Mouse (Mus musculus) C2C12 (cell line): ENCODE data around the gene Lax1. TPM values are rescaled to one million over a fixed set of nuclear protein-coding genes. Genes with fewer than 3 reads are reported as not detected.
"Not testable (repeated sequence)": the region's sequence is repeated elsewhere in the genome, so short reads cannot be mapped to it uniquely, and the experiment has no call there.

Source experiments
- H3K27me3 ChIP-seq: one replicate; pipeline ENCODE4 v1.6.1; 2011; ENCODE audit not compliant: control insufficient read depth, insufficient read depth, insufficient read length
- H3K36me3 ChIP-seq: one replicate; pipeline ENCODE4 v1.6.1; 2011; ENCODE audit not compliant: control insufficient read depth, insufficient read depth
- H3K4me3 ChIP-seq: one replicate; pipeline ENCODE4 v1.5.1; 2011; ENCODE audit warnings: mild to moderate bottlenecking, control low read depth; ENCODE audit not compliant: poor library complexity, insufficient read depth, severe bottlenecking
- H3K79me2 ChIP-seq: one replicate; pipeline ENCODE4 v1.6.1; 2011; ENCODE audit not compliant: control insufficient read depth, insufficient read depth
- H3K79me3 ChIP-seq: one replicate; pipeline ENCODE4 v1.6.1; 2011; ENCODE audit warnings: low read depth, control low read depth
- H3ac ChIP-seq: one replicate; pipeline ENCODE3; 2011; ENCODE audit warnings: low read depth; ENCODE audit not compliant: control insufficient read depth, insufficient read length
- CEBPB ChIP-seq: IDR thresholded peaks from one replicate; pipeline ENCODE4 v1.6.1; 2011; ENCODE audit warnings: low read depth, mild to moderate bottlenecking, control low read depth, moderate library complexity
- CTCF ChIP-seq: IDR thresholded peaks from one replicate; pipeline ENCODE4 v1.5.1; 2011; ENCODE audit not compliant: control insufficient read depth, insufficient read depth, insufficient read length
- FOSL1 ChIP-seq: IDR thresholded peaks from one replicate; pipeline ENCODE4 v1.8.0; 2011; ENCODE audit warnings: mild to moderate bottlenecking, low read length; ENCODE audit not compliant: poor library complexity, insufficient read depth, severe bottlenecking
- MAX ChIP-seq: IDR thresholded peaks from one replicate; pipeline ENCODE4 v1.6.1; 2011; ENCODE audit warnings: mild to moderate bottlenecking, control low read depth
- MYOD1 ChIP-seq: IDR thresholded peaks from one replicate; pipeline ENCODE4 v1.6.1; 2011; ENCODE audit warnings: low read depth; ENCODE audit not compliant: control insufficient read depth, insufficient read length
- MYOG ChIP-seq: IDR thresholded peaks from one replicate; pipeline ENCODE4 v1.6.1; 2011; ENCODE audit not compliant: control insufficient read depth, insufficient read length; ENCODE audit errors: extremely low read depth
- USF1 ChIP-seq: IDR thresholded peaks from one replicate; pipeline ENCODE4 v1.6.1; 2011; ENCODE audit warnings: low read depth, mild to moderate bottlenecking, control low read depth, moderate library complexity
- polyA plus RNA-seq: library from polyadenylated mRNA; unstranded; fragments of >200 nt; fragmentation: generic; extraction: Trizol; gene quantifications from one replicate; pipeline ENCODE4 v1.2.1, GENCODE M21; 2012; ENCODE audit warnings: missing spikeins

Gene Lax1
- polyA plus RNA-seq, 1 experiment, result not detected

DNA sequence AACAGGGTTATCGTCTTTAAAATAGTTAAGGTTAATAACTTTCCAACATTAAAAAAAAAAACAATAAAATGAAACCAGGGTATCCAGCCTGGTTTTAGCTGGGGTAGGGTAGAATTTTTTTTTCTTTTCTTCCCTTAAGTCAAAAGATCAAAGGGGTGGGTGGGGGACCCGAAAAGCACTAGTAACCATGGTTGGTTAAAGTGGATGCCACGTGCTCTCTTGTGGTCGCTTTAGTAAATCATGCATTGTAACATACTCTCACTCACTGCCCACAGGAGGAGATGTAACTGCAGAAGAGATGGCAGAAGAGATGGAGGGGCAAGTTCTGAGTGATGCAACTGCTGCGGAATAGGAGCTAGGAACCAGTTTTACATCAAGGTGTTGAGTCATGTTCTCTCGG is 21.5 kb upstream of the Lax1 start:
- TF ChIP-seq MYOG (no peak), CTCF (no peak), MYOD1 (no peak), MAX (no peak), CEBPB (no peak)
- Histone ChIP-seq H3K36me3 (no peaks in the 10 kb centered on the region), H3ac (no peak overlapping the region), H3K79me3 (no peaks in the 10 kb centered on the region), H3K4me3 (no peak overlapping the region), H3K27me3 (no peaks in the 10 kb centered on the region), H3K79me2 (no peaks in the 10 kb centered on the region)

DNA sequence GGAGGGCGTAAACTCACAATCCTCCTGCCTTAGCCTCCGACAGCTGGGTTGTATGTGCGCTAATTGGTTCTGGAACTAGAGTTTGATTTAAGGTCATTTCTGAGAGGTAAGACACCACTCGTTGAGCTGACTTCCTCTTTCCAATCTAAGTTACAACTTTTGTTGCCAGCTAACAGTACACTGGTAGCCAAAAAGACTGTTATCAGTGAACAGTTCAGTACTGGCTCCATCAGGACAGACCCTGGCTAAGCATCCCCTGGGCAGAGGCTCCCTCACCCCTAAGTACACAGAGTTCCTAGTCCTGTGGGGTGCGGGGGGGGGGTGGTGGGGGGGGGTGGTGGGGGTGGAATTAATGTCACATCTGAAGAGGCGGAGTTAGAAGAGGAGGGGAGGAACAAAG is 21.0 kb upstream of the Lax1 start:
- no peak overlapping the region for H3ac ChIP-seq
- no peaks in the 10 kb centered on the region for H3K79me3 ChIP-seq
- H3K79me2 ChIP-seq, result no peaks in the 10 kb centered on the region
- no peaks in the 10 kb centered on the region for H3K36me3 ChIP-seq
- no peak overlapping the region for H3K4me3 ChIP-seq
- H3K27me3 ChIP-seq, result no peaks in the 10 kb centered on the region
- no peak for TF ChIP-seq CEBPB
- TF ChIP-seq CTCF, result no peak
- no peak for TF ChIP-seq MYOD1
- TF ChIP-seq MAX, result no peak
- TF ChIP-seq MYOG, result no peak
- no peak for TF ChIP-seq FOSL1
- TF ChIP-seq USF1, result no peak

DNA sequence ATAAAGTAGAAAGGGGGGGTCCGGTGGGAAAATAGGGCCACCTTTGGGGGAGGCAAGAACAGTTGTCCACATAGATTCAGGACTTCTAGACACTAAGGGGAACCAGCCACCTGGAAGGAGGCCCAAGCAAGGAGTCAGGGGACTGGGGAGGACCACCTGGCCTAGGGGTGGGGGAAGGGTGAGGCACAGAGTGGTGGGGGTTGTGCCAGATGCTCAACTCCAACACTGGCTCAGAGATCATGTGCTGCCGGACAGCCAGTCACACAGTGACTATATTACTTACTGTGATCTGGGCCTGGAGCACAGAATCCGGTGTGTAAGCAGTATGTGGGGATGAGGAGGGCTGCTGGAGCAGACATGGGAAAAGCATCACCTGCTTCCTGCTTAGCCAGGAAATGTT is 19.4 kb upstream of the Lax1 start:
- Histone ChIP-seq H3K79me2 (no peaks in the 10 kb centered on the region), H3K79me3 (no peaks in the 10 kb centered on the region), H3ac (no peak overlapping the region), H3K36me3 (no peaks in the 10 kb centered on the region), H3K4me3 (no peak overlapping the region), H3K27me3 (no peaks in the 10 kb centered on the region)
- TF ChIP-seq MYOD1 (no peak), MAX (no peak), CTCF (no peak), FOSL1 (no peak), USF1 (no peak), CEBPB (no peak), MYOG (no peak)

DNA sequence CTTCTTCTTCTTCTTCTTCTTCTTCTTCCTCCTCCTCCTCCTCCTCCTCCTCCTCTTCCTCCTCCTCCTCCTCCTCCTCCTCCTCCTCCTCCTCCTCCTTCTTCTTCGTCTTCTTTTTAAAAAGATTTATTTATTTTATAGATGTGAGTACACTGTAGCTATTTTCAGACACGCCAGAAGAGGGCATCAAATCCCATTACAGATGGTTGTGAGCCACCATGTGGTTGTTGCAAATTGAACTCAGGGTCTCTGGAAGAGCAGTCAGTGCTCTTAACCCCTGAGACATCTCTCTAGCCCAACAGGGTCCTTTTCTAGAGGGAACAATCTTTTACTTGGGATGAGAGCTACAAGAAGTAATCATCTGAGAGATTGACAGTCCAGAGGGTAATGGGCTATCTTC is 11.9 kb upstream of the Lax1 start:
- not testable (repeated sequence) for H3K79me2 ChIP-seq, H3K4me3 ChIP-seq, H3K79me3 ChIP-seq, H3ac ChIP-seq, H3K36me3 ChIP-seq, H3K27me3 ChIP-seq

DNA sequence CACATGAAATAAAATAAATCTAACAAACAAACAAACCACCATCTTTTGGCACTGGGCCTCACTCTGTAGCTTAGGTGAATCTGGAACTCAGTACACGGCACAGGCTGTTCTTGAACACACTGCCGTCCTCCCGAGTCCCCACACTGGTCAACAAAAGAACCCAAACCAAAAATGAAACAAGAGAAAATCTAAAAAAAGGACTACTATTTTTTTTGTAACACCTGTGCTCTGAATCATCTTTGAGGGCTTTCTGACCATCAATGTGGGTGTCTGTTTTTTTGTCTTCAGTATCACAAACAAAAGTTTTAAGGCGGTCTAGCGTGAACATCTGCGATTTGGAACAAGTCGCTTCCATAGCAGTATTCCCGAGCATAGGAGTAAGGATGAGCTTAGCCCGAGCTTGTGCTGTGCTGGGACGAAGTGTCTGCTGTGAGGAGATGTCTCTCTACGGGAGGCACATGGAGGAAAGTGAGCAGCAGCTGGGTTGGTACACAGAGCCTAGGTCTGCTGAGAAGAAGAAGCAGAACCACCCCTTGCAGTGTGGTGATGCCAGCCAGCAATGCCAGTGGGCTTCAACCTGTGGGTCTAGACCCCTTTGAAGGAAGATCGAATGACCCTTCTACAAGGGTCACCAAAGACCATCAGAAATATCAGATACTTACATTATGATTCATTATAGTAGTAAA is 8.2 kb upstream of the Lax1 start:
- Histone ChIP-seq H3K79me3 (no peaks in the 10 kb centered on the region), H3K36me3 (no peaks in the 10 kb centered on the region), H3ac (no peak overlapping the region), H3K27me3 (no peaks in the 10 kb centered on the region), H3K4me3 (no peak overlapping the region), H3K79me2 (no peaks in the 10 kb centered on the region)
- TF ChIP-seq MAX (no peak), MYOG (no peak), USF1 (no peak), FOSL1 (no peak), CTCF (no peak)

DNA sequence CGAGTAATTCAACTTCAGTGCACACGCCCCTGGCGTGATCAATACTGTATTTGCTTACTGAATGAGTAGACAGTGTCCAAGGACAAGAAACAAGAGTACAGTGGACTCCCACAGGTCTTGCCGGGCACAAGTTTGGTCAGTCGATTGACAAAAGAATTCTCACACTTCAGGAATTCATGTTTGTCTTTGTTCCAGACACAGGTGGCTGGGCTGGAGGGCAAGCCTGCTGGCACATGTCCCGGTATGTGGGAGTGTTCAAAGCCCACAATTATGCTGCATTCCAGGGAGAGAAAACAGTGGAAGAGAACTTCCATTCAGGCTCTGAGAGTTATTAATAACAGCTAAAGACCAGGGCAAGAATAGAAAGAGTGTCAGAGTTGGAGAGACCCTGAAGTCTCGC is 6.0 kb upstream of the Lax1 start:
- TF ChIP-seq FOSL1, result no peak
- TF ChIP-seq MYOD1, result peak; percentile 60
- no peak for TF ChIP-seq MYOG
- Histone ChIP-seq H3K79me2 (no peaks in the 10 kb centered on the region), H3K79me3 (no peaks in the 10 kb centered on the region), H3K36me3 (no peaks in the 10 kb centered on the region), H3K27me3 (no peaks in the 10 kb centered on the region), H3ac (no peak overlapping the region), H3K4me3 (no peak overlapping the region)
